Mouse (Mus musculus): ENCODE results near the gene Fcho1. TPM values are rescaled to one million over a fixed set of nuclear protein-coding genes. Genes with fewer than 3 reads are reported as not detected.
"Not testable (repeated sequence)": the region's sequence is repeated elsewhere in the genome, so short reads cannot be mapped to it uniquely, and the experiment has no call there.

Gene Fcho1
- total RNA-seq, 2 experiments from 2014 or later: 153 to 162 TPM

GRCm38 (mm10) chr8:71719218-71719617 lies 6.3 kb downstream of the Fcho1 start:
- intact Hi-C loops (cut with DNase I): no loop called here
- peak; percentile 92 for DNase-seq

- DNase-seq: no peak
Observed at GRCm38 (mm10) chr8:71718252-71718651, 7.3 kb downstream of the Fcho1 start.

GRCm38 (mm10) chr8:71717096-71717495 lies 8.4 kb downstream of the Fcho1 start:
- intact Hi-C loops (cut with DNase I): no loop called here
- DNase-seq: no peak

More at GRCm38 (mm10) chr8:71718252-71718651, 7.3 kb downstream of the Fcho1 start:
- intact Hi-C loops (cut with DNase I): no loop called here

- intact Hi-C loops (cut with DNase I): no loop called here
- DNase-seq: no peak
Observed at GRCm38 (mm10) chr8:71716561-71717053, 8.9 kb downstream of the Fcho1 start.

- intact Hi-C loops (cut with DNase I): no loop called here
- DNase-seq: no peak
Observed at GRCm38 (mm10) chr8:71715531-71715930, 10.0 kb downstream of the Fcho1 start.

- intact Hi-C loops (cut with DNase I): no loop called here
- DNase-seq: no peak
Observed at GRCm38 (mm10) chr8:71711574-71711973, 13.9 kb downstream of the Fcho1 start.

GRCm38 (mm10) chr8:71709800-71710446 lies 15.6 kb downstream of the Fcho1 start:
- intact Hi-C loops (cut with DNase I): no loop called here
- peak; percentile 91 for DNase-seq

GRCm38 (mm10) chr8:71709134-71709799 lies 16.2 kb downstream of the Fcho1 start:
- intact Hi-C loops (cut with DNase I): no loop called here
- DNase-seq: no peak

- peak; percentile 61 for DNase-seq
- intact Hi-C loops (cut with DNase I): no loop called here
Observed at GRCm38 (mm10) chr8:71707874-71708273, 17.6 kb downstream of the Fcho1 start.

- DNase-seq; intact Hi-C loops (cut with DNase I): not testable (repeated sequence)
Observed at GRCm38 (mm10) chr8:71703400-71703799, 22.1 kb downstream of the Fcho1 start.

GRCm38 (mm10) chr8:71702923-71703322 lies 22.6 kb downstream of the Fcho1 start:
- intact Hi-C loops (cut with DNase I): no loop called here
- no peak for DNase-seq

GRCm38 (mm10) chr8:71702087-71702432 lies 23.5 kb downstream of the Fcho1 start:
- intact Hi-C loops (cut with DNase I): no loop called here
- no peak for DNase-seq

- no peak for DNase-seq
- intact Hi-C loops (cut with DNase I): no loop called here
Observed at GRCm38 (mm10) chr8:71701414-71702086, 24.0 kb downstream of the Fcho1 start, which contains the start of gene B3gnt3. Gene B3gnt3 (minus strand): TSS chr8:71701789.

- DNase-seq: no peak
- intact Hi-C loops (cut with DNase I): no loop called here
Observed at GRCm38 (mm10) chr8:71700493-71701269, 24.8 kb downstream of the Fcho1 start.

GRCm38 (mm10) chr8:71695456-71695855 lies 30.1 kb downstream of the Fcho1 start:
- intact Hi-C loops (cut with DNase I); DNase-seq: not testable (repeated sequence)

GRCm38 (mm10) chr8:71693166-71694041 lies 32.1 kb downstream of the Fcho1 start:
- intact Hi-C loops (cut with DNase I): no loop called here
- DNase-seq: no peak

- DNase-seq: no peak
- intact Hi-C loops (cut with DNase I): no loop called here
Observed at GRCm38 (mm10) chr8:71692509-71692908, 33.0 kb downstream of the Fcho1 start.

- no peak for DNase-seq
- intact Hi-C loops (cut with DNase I): no loop called here
Observed at GRCm38 (mm10) chr8:71689028-71689427, 36.5 kb downstream of the Fcho1 start, which contains the start of gene Insl3. Gene Insl3 (plus strand): TSS chr8:71689214.

GRCm38 (mm10) chr8:71687616-71688015 lies 37.9 kb downstream of the Fcho1 start:
- intact Hi-C loops (cut with DNase I): no loop called here
- DNase-seq: no peak
